Mouse (Mus musculus): ENCODE results near the gene Flnc.

- TF ChIP-seq CTCF (IDR thresholded peaks at IDR 0.05; ENCODE audit: low read depth), result no peak
- TF ChIP-seq EP300 (IDR thresholded peaks at IDR 0.05; ENCODE audit: low read depth), result no peak
Measured at GRCm38 (mm10) chr6:29430681-29431420, 2.2 kb upstream of the Flnc start.
